Mouse (Mus musculus): ENCODE measurements around the gene Gm12166.

Gm12166 gene

DNA sequence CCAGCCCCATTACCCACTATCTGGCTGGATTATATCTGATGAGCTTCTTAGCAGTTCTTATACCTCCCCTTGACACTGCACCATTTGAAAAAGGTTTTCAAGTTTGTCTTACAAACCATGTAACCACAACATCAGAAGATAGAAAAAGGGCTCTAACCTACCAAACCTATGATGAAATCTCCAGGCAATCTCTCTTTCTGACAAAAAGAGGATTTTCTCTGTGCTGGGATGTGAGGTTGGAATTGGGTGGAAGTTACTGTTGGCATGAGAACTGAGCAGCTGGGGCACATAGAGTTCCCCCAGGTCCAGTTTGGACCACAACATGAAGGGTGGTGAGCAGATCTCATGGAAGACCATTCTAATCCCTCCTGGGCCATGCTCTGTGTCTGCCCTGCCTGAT, 30.3 kb downstream of the Gm12166 start:
- DNase-seq (ENCODE audit: extremely low spot score, low read depth, low spot score), result no peak

- DNase-seq (ENCODE audit: extremely low spot score, low read depth, low spot score), result no peak
Observed at GRCm38 (mm10) chr11:46020246-46020645, 31.9 kb downstream of the Gm12166 start.

DNA sequence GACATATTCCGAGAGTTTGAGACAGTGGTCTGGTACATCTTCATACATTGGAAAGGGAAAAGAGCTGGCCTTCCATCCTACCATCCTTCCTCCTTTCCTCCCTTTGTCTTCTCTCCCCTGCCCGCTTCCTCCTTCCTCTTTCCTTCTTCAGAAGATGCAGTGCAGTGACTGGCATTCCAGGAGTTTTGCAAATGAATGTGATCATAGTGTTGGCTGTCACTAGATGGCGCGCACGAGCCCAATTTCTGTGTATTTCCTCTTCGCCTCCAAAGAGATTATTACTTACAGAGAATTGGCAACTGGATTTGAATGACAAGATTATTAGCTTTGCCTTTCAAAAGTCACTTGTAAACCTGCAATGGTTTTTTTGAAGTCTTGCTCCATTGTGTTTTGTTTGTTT, 36.1 kb downstream of the Gm12166 start:
- no peak for DNase-seq (ENCODE audit: extremely low spot score, low read depth, low spot score)

All from hindlimb bud, embryonic 11.5 days (tissue).